Mouse (Mus musculus) T-helper 1 cell (primary cell): ENCODE data around the gene Saysd1.

Experiments used
- in situ Hi-C: fragments of 300-600 bp; cut with MboI, MseI; formaldehyde crosslinking; loops from one replicate; pipeline ENCODE4 v1.15.1; 2025; ENCODE audit warnings: high pct_unique_total_duplicates

Gene Saysd1

DNA sequence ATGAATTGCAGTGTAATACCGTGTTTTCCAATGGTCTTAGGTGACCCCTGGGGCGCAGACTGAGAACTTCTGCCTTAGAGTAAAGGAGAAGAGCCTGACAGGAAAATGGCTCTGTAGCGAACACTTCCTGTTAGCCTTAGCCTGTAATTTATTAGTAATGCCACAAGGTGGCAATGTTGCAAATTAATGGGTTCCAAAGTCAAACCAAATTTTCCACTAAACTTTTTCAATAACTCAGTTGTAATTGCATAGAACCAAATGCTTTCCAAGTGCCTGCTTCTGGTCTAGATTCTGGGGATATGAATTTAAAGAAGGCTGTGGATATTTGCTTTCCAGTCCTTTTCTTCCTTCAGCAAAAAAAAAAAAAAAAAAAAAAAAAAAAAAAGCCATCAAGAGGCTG lies 26.1 kb downstream of the Saysd1 start:
- in situ Hi-C loops: no loop called here

DNA sequence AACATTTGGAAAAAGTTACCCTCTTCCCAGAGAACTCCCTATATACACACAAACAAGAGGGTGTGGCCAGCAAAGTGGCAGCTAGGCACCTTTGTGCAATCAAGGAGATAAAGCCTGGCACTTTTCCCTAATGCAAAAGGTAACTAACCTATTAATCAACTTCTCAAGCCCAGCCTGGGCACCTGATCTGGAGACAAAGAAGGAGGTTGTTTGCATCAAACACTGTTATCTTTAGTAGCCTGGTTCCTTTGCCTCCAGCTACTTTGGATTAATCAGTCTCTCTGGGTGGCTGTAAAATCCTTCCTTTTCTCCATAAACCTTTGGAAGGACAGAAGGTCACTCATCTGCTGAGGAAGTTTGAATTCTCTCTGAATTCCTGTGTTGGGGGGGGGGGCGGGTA lies 27.4 kb downstream of the Saysd1 start:
- in situ Hi-C loops: no loop called here

DNA sequence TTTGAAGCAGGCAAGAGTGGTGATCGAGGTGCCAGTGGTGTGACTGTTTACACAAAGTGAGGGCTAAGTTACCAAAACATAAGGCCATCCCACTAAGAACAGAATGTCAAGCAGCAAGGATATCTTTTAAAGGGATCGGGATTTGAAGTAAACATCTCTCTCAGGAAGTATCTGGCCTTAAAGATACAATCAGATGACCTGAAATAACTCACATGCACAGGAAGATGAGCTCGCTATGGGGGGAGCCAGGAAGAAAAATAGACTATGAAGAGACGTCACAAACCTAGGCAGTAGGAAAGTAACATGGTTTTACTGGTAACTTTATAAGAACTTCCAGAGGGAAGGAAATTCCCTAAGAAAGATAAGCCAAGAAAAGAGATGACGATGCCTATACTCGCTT lies 32.1 kb downstream of the Saysd1 start:
- in situ Hi-C loops: no loop called here

DNA sequence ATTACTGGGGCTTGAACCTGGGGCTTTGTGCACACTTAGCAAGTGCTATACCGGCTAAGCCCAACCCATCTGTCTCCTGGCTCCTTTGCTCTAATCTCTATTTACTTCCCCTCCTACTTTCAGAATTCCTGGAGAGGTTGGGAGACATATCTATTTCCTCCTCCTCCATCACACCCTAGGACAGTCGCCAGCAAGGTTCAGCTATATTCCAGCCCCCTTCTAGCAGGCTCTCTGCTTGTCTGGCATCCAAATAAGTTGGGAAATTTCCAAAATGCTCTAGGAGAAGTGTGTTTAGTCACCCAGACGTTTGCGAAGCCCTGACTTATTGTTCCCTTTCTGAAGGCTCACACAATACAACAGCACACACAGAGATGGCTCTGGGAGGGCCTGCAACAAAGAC lies 35.1 kb downstream of the Saysd1 start:
- in situ Hi-C loops: no loop called here

DNA sequence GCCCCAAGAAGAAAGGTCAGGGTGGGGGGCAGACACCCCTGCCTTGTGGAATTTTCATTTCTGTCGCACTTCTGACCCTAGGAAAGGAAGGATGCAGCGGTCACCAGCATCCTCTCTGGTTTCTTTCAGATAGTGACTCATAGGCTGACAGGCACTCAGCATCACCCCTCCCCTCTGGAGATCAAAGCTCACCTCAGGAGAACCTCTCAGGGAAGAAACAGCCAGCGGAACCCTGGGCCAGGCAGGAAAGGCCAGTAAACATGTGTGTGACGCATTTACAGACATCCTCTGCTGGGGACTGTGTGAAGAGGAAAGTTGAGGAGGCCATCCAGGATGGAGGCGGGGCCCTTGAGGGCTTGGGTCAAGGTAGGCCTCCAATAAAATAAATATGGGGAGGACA lies 40.3 kb downstream of the Saysd1 start:
- in situ Hi-C loops: no loop called here

DNA sequence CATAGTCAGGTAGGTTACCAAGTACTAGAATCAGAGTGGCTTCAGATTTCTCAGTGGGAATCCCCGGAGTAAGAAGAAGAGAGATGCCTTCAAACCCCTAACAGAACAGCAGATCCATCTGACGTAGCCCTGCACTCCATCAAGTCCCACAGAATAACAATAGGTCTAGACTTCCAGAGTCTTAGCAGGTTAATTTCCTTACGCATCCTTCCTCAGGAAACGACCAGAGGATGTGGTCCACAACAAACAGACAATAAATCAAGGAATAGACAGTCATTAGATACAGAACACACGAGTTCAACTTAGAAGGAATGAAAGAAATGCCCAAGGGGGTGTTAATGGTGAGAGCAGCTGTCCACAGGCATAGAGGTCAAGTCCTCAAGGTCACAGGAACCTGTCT lies 43.4 kb downstream of the Saysd1 start:
- in situ Hi-C loops: no loop called here

DNA sequence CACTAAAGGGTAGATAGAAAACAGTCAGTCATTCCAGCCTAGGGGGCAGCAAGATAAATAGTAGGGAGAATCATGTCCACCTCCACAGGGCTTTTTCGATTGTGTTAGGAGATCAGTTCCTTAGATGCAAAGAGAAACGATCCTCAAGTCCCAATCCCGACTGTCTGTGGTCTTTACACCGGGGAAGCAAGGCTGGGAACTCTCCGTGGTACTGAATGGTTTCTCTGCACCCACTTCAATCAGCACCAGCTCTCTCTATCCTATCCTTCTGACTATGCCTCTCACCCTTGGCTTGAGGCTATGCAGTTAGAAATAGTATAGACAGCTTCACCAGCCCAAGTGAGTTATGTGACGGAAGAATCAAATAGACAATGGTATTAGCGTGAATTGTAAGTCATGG lies 44.8 kb downstream of the Saysd1 start:
- in situ Hi-C loops: no loop called here

DNA sequence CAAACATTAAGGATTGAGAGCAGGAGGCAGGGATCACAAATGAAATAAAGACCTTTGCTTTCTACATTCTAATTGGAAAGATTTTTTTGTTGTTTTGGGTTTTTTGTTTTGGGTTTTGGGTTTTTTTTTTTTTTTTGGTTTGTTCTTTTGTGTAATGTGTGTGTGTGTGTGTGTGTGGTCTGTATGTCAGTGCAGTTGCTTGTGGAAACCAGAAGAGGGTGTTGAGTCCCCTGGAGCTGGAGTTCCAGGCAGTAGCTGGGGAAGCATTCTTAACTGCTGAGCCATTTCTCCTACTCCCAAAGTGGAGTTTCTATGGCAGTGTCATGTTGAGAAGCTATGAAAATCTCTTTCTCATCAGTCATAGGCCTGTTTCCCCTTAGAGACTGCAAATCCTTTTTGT lies 54.0 kb downstream of the Saysd1 start:
- in situ Hi-C loops: loop anchor here (5.0 to 10.0 kb wide), 2 partner anchors 382 to 1020 kb away; no protein-coding TSS in a partner anchor

DNA sequence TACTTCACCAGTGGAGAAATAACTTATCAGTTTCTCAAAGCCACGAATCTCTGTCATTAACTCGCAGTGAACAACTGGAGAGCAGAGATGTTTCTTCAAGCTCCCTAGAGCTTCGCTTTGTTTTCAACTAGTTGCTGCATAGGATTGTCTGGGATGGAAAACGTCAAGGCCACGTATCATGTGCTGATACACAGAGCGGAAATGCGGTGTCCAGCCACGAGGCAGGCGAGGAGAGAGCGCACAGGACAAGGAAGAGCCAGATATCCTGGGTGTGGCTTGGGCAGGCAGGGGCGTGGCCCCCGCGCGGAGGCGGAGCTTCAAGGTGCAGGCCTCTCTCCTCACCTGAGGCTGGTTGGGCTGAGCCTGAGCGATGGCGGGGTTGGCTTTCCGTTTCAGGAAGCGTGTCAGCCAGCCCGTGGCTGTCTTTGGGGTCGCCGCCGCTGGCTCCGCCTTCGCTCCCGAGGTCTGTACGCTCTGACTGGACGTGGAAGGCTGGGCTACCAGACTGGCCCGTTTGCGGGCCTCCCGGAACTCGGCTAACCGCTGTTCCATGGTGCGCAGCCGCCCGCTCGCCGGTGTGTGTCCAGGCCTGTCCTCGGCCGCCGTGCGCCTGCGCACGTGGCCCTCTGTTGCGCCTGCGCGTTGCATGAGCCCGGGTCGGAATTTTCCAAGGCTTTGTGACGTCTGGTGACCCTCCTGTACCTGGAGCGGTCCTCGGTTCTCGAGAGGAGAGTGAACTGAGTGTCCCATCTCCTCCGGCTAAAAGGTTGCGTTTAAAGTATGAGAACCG lies 55.6 kb downstream of the Saysd1 start:
- in situ Hi-C loops: loop anchor here (5.0 to 10.0 kb wide), 2 partner anchors 380 to 1022 kb away; no protein-coding TSS in a partner anchor

DNA sequence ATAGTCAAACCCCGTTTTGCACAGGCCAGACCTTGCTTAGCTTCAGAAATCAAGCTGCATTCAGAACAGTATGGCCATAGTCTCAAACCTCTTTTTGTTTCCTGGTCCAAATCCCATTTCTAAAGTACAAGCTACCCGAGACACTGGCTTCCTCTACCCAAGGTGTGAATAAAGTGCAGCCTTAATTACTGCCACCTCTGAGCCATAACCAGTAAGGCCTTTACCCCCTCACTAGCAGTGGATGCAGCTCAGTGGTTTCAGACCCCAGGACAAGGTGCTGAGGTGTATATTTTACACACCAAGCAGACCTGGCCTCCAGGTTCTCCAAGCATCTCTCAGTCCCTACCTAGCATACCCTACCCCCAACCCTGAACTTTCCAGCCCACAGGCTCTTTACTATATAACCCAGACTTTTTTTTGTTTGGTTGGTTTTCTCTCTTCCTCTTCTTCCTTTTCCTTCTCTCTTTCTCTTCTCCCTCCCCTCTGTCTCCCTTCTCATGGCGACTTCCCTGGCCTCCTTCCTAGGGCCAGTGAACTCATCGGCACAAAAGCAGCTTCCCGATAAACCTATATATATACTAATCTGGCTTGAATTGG lies 56.3 kb downstream of the Saysd1 start:
- in situ Hi-C loops: loop anchor here (5.0 to 10.0 kb wide), 2 partner anchors 380 to 1023 kb away; no protein-coding TSS in a partner anchor

DNA sequence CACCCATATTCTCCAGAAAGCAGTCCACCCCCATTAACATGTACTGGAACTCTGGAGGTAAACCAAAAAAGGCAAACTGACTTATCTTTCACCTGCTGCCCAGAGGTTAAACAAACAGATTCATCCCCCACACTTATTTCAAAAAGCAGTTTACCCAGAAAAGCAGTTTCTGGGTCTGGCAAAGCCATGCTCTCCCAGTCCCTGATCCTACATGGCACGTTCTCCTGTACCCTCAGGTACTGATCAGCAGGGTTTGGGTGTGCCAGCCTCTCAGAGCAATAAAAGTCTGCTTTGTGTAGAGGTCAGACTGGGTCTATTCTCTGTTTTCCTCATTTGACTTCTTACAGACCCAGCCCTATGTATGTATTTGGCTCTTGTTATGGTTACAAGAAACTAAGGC lies 57.2 kb downstream of the Saysd1 start:
- in situ Hi-C loops: loop anchor here (5.0 to 10.0 kb wide), 2 partner anchors 379 to 1024 kb away; no protein-coding TSS in a partner anchor

DNA sequence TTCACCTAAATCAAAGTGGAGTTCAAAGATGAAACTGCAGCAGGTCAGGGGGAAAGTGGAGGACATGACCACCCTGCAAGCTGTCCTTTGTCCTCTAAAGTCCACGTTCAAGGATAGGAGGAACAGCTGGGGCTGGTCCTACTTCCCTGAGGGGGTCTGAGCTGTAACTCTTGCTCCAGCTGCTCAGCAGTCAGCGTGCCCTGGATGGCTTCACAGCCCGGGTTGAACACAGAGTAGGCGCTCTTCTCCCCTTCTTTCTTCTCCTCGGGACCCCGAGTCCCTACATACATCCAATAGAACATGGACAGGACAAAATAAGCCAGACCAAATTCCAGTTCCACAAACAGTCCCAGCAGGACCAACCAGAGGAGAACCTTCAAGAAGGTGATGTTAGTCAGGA lies 61.2 kb downstream of the Saysd1 start:
- in situ Hi-C loops: no loop called here

DNA sequence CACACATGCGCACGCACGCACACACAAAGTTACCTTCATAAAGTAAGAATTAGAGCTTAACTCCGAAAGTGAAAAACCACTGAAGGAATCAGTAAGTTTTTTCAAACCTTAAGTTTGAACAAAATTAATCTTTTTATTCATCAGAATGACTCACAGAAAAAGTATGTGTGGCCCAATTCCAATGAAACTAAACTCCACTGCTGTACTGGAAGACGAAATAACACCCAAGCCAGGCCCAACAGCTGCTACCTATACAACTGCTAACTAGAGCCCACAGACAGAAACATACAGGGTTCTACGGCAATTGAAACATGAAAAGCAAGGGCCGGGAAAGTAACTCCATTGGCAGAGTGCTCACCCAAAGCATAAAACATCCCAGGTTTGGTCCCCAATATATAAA lies 62.8 kb downstream of the Saysd1 start:
- in situ Hi-C loops: no loop called here

DNA sequence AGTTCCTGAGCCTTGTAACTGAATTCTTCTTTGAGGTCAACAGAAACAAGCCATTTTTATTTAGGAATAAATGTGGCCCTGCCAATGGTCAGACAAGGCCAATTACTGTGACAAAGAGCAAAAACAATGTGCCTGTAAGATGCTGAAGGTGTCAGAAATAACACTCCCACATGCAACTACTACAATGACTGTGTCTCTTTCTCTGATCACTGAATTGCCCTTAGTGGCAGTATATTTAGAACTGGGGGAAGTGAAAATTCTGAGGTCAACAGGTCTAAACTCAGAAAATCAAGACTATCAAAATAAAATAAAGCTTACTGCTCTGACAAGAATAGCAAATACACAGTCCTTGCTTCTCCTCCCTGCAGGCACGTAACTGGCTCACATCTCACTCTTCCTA lies 63.6 kb downstream of the Saysd1 start:
- in situ Hi-C loops: loop anchor here (5.0 kb wide), 1 partner anchor 237 kb away; no protein-coding TSS in a partner anchor

DNA sequence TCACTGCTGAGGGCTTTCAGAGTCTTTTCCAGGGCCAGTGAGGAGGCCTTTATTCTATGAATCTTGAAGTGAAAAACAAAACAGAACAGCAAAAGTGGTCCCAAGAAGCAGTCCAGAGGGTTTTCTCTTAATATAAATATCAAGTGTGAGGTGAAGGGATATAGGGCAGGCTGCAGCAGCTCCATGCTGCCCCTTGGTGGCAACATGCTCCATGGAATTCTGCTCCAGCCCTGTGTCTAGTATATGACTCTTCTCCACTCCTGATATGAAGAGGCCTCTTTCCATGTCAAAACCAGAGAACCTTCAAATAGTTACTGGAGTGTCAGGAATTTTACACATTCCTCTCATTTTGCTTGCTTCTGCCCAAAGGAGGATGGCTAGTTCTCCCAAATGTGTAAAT lies 67.7 kb downstream of the Saysd1 start:
- in situ Hi-C loops: loop anchor here (5.0 kb wide), 1 partner anchor 233 kb away; no protein-coding TSS in a partner anchor

DNA sequence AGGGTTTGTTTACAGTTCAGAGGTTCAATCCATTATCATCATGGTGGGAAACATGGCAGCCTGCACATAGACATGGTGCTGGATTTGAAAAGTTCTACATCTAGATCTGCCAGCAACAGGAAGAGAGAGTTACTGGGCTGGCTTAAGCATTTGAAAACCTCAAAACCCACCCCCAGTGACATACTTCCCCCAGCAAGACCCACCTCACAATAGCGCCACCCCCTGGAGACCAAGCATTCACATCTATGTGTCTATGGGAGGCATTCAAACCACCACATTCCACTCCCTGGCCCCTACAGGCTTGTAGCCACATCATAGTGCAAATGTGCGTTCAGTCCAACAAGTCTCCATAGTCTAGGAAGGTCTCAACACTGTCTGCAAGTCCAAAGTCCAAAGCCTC lies 70.0 kb downstream of the Saysd1 start:
- in situ Hi-C loops: no loop called here

DNA sequence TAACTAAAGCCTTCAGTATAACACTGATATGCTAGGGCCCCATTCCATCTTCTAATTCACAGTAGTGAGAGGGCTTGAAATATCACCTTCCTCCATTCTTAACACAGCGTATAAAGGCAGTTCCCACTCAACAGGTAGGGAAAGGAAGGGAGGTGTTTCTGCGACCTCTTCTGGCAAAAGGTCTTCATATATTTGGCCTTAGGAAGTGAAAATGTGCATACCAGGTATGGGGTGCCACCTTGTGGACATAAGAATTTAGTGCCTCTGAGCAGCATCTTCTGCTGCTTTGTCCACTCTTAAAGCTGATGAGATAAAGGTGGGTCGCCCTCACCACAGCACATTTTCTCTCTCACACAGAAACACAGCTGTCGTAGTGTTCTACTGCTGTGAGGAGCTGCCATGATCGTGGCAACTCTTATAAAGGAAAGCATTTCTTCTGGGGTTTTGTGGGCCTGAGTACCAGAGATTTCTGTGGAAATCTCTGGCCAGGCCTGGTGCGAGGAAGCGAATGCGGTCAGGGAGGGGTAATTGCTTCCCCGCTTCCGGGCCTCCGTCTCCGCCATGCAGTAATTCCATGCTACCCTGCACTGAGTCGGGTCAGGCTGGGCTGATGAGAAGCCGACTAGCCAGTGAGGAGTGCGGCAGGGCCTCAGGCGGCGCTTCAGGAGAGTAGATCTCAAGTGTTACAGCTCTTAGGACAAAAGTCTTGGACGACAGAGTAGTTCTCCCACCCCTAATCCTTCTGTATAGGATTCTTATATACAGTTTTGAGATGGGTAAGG lies 70.8 kb downstream of the Saysd1 start:
- in situ Hi-C loops: no loop called here

DNA sequence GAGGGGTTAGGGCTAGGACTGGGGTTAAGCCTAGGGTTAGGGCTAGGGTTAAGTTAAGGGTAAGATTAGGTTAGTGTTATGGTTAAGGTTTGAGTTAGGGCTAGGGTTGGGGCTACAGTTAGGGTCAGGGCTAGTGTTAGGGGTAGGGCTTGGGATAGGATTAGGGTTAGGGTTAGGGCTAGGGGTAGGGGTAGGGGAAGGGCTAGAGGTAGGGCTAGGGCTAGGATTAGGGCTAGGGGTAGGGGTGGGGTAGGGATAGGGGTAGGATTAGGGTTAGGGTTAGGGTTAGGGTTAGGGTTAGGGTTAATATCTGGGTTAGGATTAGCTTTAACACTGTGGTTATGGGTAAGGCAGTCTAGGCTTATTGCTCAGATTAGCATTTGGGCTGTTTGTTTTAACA lies 73.6 kb downstream of the Saysd1 start:
- in situ Hi-C loops: no loop called here

DNA sequence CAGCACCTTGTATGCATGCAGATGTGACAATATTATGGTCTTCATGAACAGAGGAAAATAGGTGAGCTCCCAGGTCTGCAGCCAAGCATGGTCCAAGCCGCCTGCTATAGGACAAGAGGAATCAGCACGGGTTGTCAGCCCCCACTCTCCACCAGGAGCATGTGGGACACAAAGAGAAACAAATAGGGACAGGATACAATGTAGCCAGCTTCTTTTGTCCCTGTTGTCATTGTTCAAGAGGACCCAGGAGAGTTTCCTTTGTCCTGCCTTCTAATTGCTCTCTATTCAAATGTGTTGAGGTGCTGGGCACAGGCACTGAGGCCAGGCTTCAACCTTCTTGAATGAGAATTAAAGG lies 89.9 kb downstream of the Saysd1 start:
- in situ Hi-C loops: no loop called here

DNA sequence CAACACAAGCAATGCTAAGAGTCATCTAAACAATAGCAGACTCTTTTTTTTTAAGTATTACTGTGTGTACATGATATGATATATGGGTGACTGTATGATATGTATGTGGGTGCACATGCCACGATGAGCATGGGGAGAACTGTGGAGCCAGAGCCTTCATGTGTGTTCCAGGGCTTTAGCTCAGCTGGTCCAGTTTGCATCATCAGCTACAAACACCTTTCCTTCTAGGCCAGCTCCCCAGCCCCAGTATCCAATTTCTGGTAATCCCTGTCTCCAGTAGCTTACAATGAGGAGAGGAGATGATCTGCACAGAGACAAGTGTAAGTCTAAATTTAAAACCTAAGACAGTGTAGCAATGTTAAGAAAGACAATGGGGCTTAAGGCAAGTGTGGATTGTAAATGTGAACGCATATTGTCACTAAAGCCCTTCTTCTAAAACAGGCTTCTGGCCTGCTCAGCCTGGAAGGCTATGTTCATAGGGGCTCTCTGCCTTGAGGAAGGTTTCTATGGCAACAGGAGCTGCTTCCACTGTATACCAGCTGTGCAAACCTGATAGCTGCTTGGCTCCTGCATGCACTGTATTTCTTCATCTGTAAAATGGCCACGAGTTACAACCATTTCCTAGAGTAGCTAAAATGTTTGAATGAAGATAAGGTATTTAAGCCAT lies 90.4 kb downstream of the Saysd1 start:
- in situ Hi-C loops: no loop called here

DNA sequence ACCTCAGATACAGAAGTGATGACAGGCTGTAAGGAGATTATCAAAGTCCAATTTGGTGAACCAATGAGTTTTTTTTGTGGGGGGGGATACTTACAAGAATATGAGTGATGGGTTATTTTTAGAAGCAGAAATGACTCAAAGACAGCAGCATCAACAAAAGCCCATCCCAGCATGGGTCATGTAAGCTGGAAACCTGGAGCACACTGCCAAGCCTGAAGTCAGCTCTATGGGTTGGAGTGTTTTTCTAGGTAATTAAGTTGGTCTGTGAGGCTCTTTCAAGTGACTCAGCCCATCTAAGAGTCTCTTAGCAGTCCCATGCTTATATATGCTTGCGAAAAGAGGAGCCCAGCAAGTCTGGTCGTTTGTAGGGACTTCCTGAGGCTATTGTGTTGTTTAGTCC lies 91.0 kb downstream of the Saysd1 start:
- in situ Hi-C loops: no loop called here

DNA sequence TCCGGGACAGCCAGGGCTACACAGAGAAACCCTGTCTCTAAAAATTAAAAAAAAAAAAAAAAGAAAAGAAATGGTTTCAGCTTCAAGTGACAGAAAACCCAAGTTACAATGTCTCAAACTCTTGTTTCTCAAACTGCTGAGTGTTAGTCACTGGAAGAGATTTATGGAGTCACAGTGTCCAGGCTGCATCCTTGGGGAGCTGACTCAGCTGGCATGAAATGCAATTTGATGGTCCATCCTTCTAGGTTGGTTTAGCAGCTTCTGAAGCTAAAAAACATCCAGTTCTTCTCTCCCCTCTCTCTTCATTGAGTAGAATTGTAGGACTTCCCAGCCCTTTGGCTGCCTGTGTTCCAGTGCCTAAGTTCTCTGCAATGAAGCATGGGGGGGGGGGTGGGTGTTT lies 94.3 kb downstream of the Saysd1 start:
- in situ Hi-C loops: no loop called here
